In genomic region chr15:9572664-9573063, GRCm38 (mm10) we compare ENCODE assay signal across 15 mouse cellular contexts. TPM values are rescaled to one million over a fixed set of nuclear protein-coding genes. Genes with fewer than 3 reads are reported as not detected.
"Had no signal": no experiment of that assay in that cellular context is flagged by ENCODE, and none has a peak within 500 bp of the region (broad histone marks: within the 10 kb centered on the region; RNA-seq: fewer than 3 reads in every experiment).

No protein-coding gene starts in this region.

- H3K4me1 ChIP-seq: limb, embryonic 12.5 days; limb, embryonic 15.5 days; midbrain, embryonic 12.5 days; midbrain, embryonic 15.5 days; neural tube, embryonic 13.5 days had no signal

- H3K27me3 ChIP-seq: limb, embryonic 12.5 days; limb, embryonic 15.5 days; midbrain, embryonic 12.5 days; midbrain, embryonic 15.5 days; neural tube, embryonic 13.5 days had no signal

- H3K27ac ChIP-seq: layer of hippocampus, adult 2 months; limb, embryonic 12.5 days; limb, embryonic 15.5 days; liver, embryonic 14.5 days; midbrain, embryonic 12.5 days; midbrain, embryonic 15.5 days; neural tube, embryonic 13.5 days; stomach, postnatal 0 days had no signal

- ATAC-seq: liver, postnatal 0 days; lung, postnatal 0 days; midbrain, embryonic 15.5 days had no signal

- DNase-seq: layer of hippocampus, postnatal 36 days; liver, postnatal 0 days; lung, embryonic 14.5 days; retina, postnatal 1 day; right cerebral cortex, postnatal 25 days; thymus, postnatal 25 days had no signal

- H3K4me3 ChIP-seq: layer of hippocampus, adult 2 months; limb, embryonic 12.5 days; limb, embryonic 15.5 days; midbrain, embryonic 12.5 days; midbrain, embryonic 15.5 days; neural tube, embryonic 13.5 days had no signal

- H3K36me3 ChIP-seq: limb, embryonic 12.5 days; limb, embryonic 15.5 days; midbrain, embryonic 12.5 days; midbrain, embryonic 15.5 days; neural tube, embryonic 13.5 days had no signal

RNA-seq across cellular contexts. Expression of gene Il7r, which starts 42.7 kb away (rescaled TPM):
- polyA plus RNA-seq: midbrain, embryonic 12.5 days; midbrain, embryonic 15.5 days had no signal
